Mouse (Mus musculus) intestine, embryonic 14.5 days (tissue): ENCODE data around the gene Amn. TPM values are rescaled to one million over a fixed set of nuclear protein-coding genes. Genes with fewer than 3 reads are reported as not detected.

Source experiments
- ATAC-seq: fragments of 200-750 bp; cut with Nextera tagmentation; replicated peaks from 2 replicates; pipeline ENCODE4 v1.8.0; 2017; ENCODE audit warnings: low read depth, moderate number of reproducible peaks, moderate TSS enrichment, moderate library complexity; ENCODE audit not compliant: low FRiP score, low TSS enrichment
- DNase-seq: peaks from one replicate; pipeline ENCODE4 v3.0.0-alpha.2; 2018; ENCODE audit warnings: low spot score
- H3K27ac ChIP-seq: fragments of 300-500 bp; sonication (generic); 2 replicates; pipeline ENCODE4 v1.5.1; 2014; ENCODE audit warnings: low read depth, mild to moderate bottlenecking, control low read depth
- H3K27me3 ChIP-seq: fragments of 300-500 bp; sonication (generic); replicated peaks from 2 replicates; pipeline ENCODE4 v1.6.1; 2014; ENCODE audit warnings: low read length, control low read depth; ENCODE audit not compliant: control insufficient read depth, insufficient read depth
- H3K36me3 ChIP-seq: fragments of 300-500 bp; sonication (generic); 2 replicates; pipeline ENCODE4 v1.6.1; 2014; ENCODE audit warnings: low read length, control low read depth; ENCODE audit not compliant: control insufficient read depth, insufficient read depth
- H3K4me1 ChIP-seq: fragments of 300-500 bp; sonication (generic); replicated peaks from 2 replicates; pipeline ENCODE4 v1.6.1; 2014; ENCODE audit warnings: low read length, control low read depth, mixed read lengths; ENCODE audit not compliant: control insufficient read depth, insufficient read depth
- H3K4me2 ChIP-seq: fragments of 300-500 bp; sonication (generic); 2 replicates; pipeline ENCODE4 v1.6.1; 2014; ENCODE audit warnings: low read length
- H3K4me3 ChIP-seq: fragments of 300-500 bp; sonication (generic); 2 replicates; pipeline ENCODE4 v1.5.1; 2014; ENCODE audit warnings: low read depth, low read length, control low read depth, mixed read lengths
- H3K9ac ChIP-seq: fragments of 300-500 bp; sonication (generic); 2 replicates; pipeline ENCODE4 v1.6.1; 2014; ENCODE audit warnings: mild to moderate bottlenecking, low read length
- H3K9me3 ChIP-seq: fragments of 300-500 bp; sonication (generic); 2 replicates; pipeline ENCODE4 v1.6.1; 2016; ENCODE audit warnings: low read length, control low read depth; ENCODE audit not compliant: control insufficient read depth
- WGBS: fragments of 180-500 bp; shearing (Covaris S2); extraction: QIAGEN DNeasy Blood & Tissue Kit; methylation state at CpG from one replicate; pipeline ENCODE4 v1.1.7; 2014; 5-methylcytosine and 5-hydroxymethylcytosine counted together
- polyA plus RNA-seq: library from polyadenylated mRNA; unstranded; fragments of >200 nt; fragmentation: Nextera tagmentation; extraction: Ambion mirVana; gene quantifications from 2 replicates; pipeline ENCODE4 v1.2.1, GENCODE M21; 2014

Gene Amn
- polyA plus RNA-seq, 1 experiment from 2014 or later, result 23.7 TPM

GRCm38 (mm10) chr12:111249095-111249494 is 21.8 kb upstream of the Amn start:
- H3K27ac ChIP-seq, result no peak overlapping the region
- H3K4me3 ChIP-seq, result no peak overlapping the region
- DNase-seq (no peak), ATAC-seq (no peak)
- no peaks in the 10 kb centered on the region for H3K9me3 ChIP-seq
- no peak overlapping the region for H3K4me2 ChIP-seq
- H3K27me3 ChIP-seq, result no peaks in the 10 kb centered on the region
- H3K36me3 ChIP-seq, result peaks cover 22% of the 10 kb centered on the region
- no peak overlapping the region for H3K9ac ChIP-seq
- no peaks in the 10 kb centered on the region for H3K4me1 ChIP-seq
- WGBS, result 62% methylated on average over 3 of the region's 3 CpGs

GRCm38 (mm10) chr12:111250116-111250515 is 20.8 kb upstream of the Amn start:
- 89% methylated on average over 8 of the region's 8 CpGs for WGBS
- ATAC-seq, result no peak
- H3K27me3 ChIP-seq, result no peaks in the 10 kb centered on the region

GRCm38 (mm10) chr12:111251227-111251626 is 19.7 kb upstream of the Amn start:
- no peak overlapping the region for H3K4me3 ChIP-seq
- no peaks in the 10 kb centered on the region for H3K27me3 ChIP-seq
- no peak overlapping the region for H3K4me2 ChIP-seq
- H3K36me3 ChIP-seq, result peaks cover 35% of the 10 kb centered on the region
- H3K4me1 ChIP-seq, result no peaks in the 10 kb centered on the region
- DNase-seq (no peak), ATAC-seq (no peak)
- no peaks in the 10 kb centered on the region for H3K9me3 ChIP-seq
- no peak overlapping the region for H3K27ac ChIP-seq
- no peak overlapping the region for H3K9ac ChIP-seq
- WGBS, result 72% methylated on average over 9 of the region's 9 CpGs

More at GRCm38 (mm10) chr12:111250116-111250515, 20.8 kb upstream of the Amn start:
- no peak overlapping the region for H3K4me3 ChIP-seq
- no peak overlapping the region for H3K9ac ChIP-seq
- H3K4me2 ChIP-seq, result no peak overlapping the region
- H3K36me3 ChIP-seq, result peaks cover 25% of the 10 kb centered on the region
- H3K4me1 ChIP-seq, result no peaks in the 10 kb centered on the region
- H3K27ac ChIP-seq, result no peak overlapping the region
- H3K9me3 ChIP-seq, result no peaks in the 10 kb centered on the region
- no peak for DNase-seq

GRCm38 (mm10) chr12:111263650-111264049 is 7.2 kb upstream of the Amn start:
- Histone ChIP-seq H3K36me3 (peaks cover 22% of the 10 kb centered on the region), H3K9me3 (no peaks in the 10 kb centered on the region), H3K4me1 (no peaks in the 10 kb centered on the region), H3K9ac (no peak overlapping the region), H3K27me3 (no peaks in the 10 kb centered on the region), H3K4me2 (no peak overlapping the region), H3K27ac (no peak overlapping the region), H3K4me3 (no peak overlapping the region)
- ATAC-seq, result no peak
- 90% methylated on average over 16 of the region's 16 CpGs for WGBS
- no peak for DNase-seq

- no peak overlapping the region for H3K9ac ChIP-seq
- DNase-seq (no peak), ATAC-seq (no peak)
- H3K36me3 ChIP-seq, result peaks cover 18% of the 10 kb centered on the region
- H3K4me1 ChIP-seq, result no peaks in the 10 kb centered on the region
- H3K27ac ChIP-seq, result no peak overlapping the region
- H3K9me3 ChIP-seq, result no peaks in the 10 kb centered on the region
- no peak overlapping the region for H3K4me2 ChIP-seq
- H3K4me3 ChIP-seq, result no peak overlapping the region
- 63% methylated on average over 5 of the region's 5 CpGs for WGBS
- peaks cover 9% of the 10 kb centered on the region for H3K27me3 ChIP-seq
Observed at GRCm38 (mm10) chr12:111265212-111265611, 5.7 kb upstream of the Amn start.

- ATAC-seq, result no peak
- WGBS, result 84% methylated on average over 12 of the region's 12 CpGs
- no peak overlapping the region for H3K9ac ChIP-seq
Observed at GRCm38 (mm10) chr12:111266592-111266991, 4.3 kb upstream of the Amn start.

GRCm38 (mm10) chr12:111267673-111268325 is 3.1 kb upstream of the Amn start:
- ATAC-seq, result no peak
- 71% methylated on average over 4 of the region's 4 CpGs for WGBS
- Histone ChIP-seq H3K4me2 (no peak overlapping the region), H3K4me3 (no peak overlapping the region), H3K36me3 (no peaks in the 10 kb centered on the region), H3K27me3 (peaks cover 35% of the 10 kb centered on the region), H3K27ac (no peak overlapping the region), H3K9me3 (no peaks in the 10 kb centered on the region), H3K4me1 (peaks cover 4% of the 10 kb centered on the region; the same call in 1 of the 2 replicates), H3K9ac (no peak overlapping the region)
- DNase-seq, result no peak

More at GRCm38 (mm10) chr12:111266592-111266991, 4.3 kb upstream of the Amn start:
- Histone ChIP-seq H3K36me3 (peaks cover 7% of the 10 kb centered on the region), H3K4me1 (peaks cover 4% of the 10 kb centered on the region; the same call in 1 of the 2 replicates), H3K27me3 (peaks cover 23% of the 10 kb centered on the region), H3K4me2 (no peak overlapping the region), H3K4me3 (no peak overlapping the region), H3K27ac (no peak overlapping the region), H3K9me3 (no peaks in the 10 kb centered on the region)
- DNase-seq, result no peak

GRCm38 (mm10) chr12:111271406-111271805 is 511 bp downstream of the Amn start:
- H3K27me3 ChIP-seq, result peaks cover 70% of the 10 kb centered on the region
- 9% methylated on average over 27 of the region's 28 CpGs for WGBS
- peaks cover 21% of the 10 kb centered on the region for H3K4me1 ChIP-seq
- H3K4me2 ChIP-seq, result peak overlapping the region; percentile 40
- no peak overlapping the region for H3K9ac ChIP-seq
- H3K9me3 ChIP-seq, result no peaks in the 10 kb centered on the region
- H3K36me3 ChIP-seq, result no peaks in the 10 kb centered on the region
- DNase-seq, result no peak
- no peak for ATAC-seq
- H3K4me3 ChIP-seq, result peak overlapping the region; percentile 23
- H3K27ac ChIP-seq, result no peak overlapping the region

- Histone ChIP-seq H3K4me3 (peak overlapping the region; percentile 23), H3K36me3 (no peaks in the 10 kb centered on the region), H3K27me3 (peaks cover 76% of the 10 kb centered on the region), H3K9me3 (no peaks in the 10 kb centered on the region), H3K9ac (no peak overlapping the region), H3K4me2 (peak overlapping the region; percentile 40), H3K4me1 (peaks cover 21% of the 10 kb centered on the region), H3K27ac (no peak overlapping the region)
- no peak for ATAC-seq
- no peak for DNase-seq
- WGBS, result 14% methylated on average over 8 of the region's 8 CpGs
Observed at GRCm38 (mm10) chr12:111271966-111272365, 1.1 kb downstream of the Amn start.
